Mouse (Mus musculus) layer of hippocampus, postnatal 14 days (tissue): ENCODE data around the gene Pfkfb2. TPM values are rescaled to one million over a fixed set of nuclear protein-coding genes. Genes with fewer than 3 reads are reported as not detected.

Experiments
- DNase-seq, 2 experiments: peaks; one replicate each; pipeline ENCODE4 v3.0.0; 2021 to 2022; ENCODE audit warnings: low spot score in 2 of 2, mixed read lengths in 1 of 2
- total RNA-seq, 2 experiments: library from RNA; stranded (reverse); gene quantifications; 2 replicates each; pipeline ENCODE4 v1.2.3; 2021

Pfkfb2 gene
- total RNA-seq, 2 experiments from 2014 or later, result 44.0 to 55.8 TPM

DNA sequence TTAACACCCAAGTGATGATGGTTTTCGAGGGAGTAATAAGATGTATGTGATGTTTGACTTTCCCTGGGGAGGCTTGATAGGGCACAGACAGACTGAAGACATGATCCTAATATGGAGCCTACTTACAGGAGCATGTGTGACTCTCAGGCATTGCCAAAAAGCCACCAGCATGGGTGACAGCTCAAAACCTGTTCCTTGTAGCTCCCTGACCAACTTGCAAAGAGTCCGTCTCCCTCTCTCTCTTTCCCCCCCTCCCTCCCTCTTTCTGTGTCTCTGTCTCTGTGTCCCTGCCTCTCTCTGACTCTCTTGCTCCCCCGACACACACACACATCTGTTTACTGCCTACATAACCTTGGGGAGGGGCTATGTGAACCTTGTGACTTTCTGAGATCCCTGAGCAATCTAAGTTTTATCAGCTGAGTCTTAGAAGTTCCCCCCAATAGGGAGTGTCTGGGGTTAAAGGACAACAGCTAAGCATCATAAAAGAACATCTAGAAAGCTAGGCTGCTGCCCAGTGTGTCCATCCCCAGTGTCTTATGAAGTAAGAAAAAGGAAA, 9.6 kb upstream of the Pfkfb2 start:
- no peak for DNase-seq

- DNase-seq, result no peak
Observed at GRCm38 (mm10) chr1:130737916-130738315, 8.9 kb upstream of the Pfkfb2 start.

- no peak for DNase-seq
Observed at GRCm38 (mm10) chr1:130737411-130737881, 8.4 kb upstream of the Pfkfb2 start.

DNA sequence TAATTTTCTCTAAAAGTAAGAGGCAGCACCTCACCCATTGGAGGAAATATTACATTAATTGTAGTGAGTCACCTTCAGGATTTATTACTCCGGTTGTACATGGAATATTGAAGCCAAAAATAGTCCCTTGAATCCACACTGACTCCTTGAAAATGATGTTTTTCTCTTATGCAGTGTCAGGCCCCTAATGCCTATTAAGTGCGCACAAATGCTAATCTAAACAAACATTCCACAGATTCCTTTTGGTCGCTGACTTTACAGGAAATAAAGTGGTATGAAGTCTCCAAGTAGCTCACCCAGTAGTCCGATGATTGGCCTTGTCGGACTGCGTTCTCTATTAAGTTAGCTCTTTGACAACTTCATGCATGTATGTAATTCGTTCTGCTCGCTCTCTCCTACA, 5.8 kb upstream of the Pfkfb2 start:
- DNase-seq, result no peak

- DNase-seq, result no peak
Observed at GRCm38 (mm10) chr1:130734452-130734851, 5.4 kb upstream of the Pfkfb2 start.

GRCm38 (mm10) chr1:130733671-130734070, 4.6 kb upstream of the Pfkfb2 start:
- no peak for DNase-seq

GRCm38 (mm10) chr1:130732706-130733658, 3.9 kb upstream of the Pfkfb2 start:
- DNase-seq, result no peak

- no peak for DNase-seq
Observed at GRCm38 (mm10) chr1:130731741-130732337, 2.8 kb upstream of the Pfkfb2 start, which contains the start of gene AA986860. Gene AA986860 (plus strand): TSS chr1:130731976.

- peak in 1 of 2 experiments; percentile 40 for DNase-seq
Observed at GRCm38 (mm10) chr1:130728708-130729107, 345 bp downstream of the Pfkfb2 start.

GRCm38 (mm10) chr1:130728070-130728469, 983 bp downstream of the Pfkfb2 start:
- no peak for DNase-seq

- no peak for DNase-seq
Observed at GRCm38 (mm10) chr1:130726396-130726795, 2.7 kb downstream of the Pfkfb2 start.

DNA sequence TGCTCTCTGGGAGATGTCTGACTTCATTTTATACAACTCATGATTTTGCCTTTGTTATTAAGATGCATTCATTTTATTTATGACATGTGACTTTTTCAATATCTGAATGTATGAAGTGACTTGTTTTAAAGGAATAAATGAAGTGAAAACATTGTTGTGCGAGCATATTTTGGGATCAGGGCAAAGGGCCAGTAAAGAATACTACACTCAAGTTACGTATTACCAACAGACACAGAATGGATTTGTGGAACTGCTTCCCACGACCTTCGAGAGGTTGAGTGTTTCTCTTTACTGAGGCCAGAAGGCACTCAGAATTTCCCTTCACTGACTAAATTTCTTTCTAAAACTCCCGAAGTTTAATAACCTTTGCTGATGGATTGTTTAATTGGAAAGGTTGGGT, 4.8 kb downstream of the Pfkfb2 start:
- DNase-seq, result no peak

DNA sequence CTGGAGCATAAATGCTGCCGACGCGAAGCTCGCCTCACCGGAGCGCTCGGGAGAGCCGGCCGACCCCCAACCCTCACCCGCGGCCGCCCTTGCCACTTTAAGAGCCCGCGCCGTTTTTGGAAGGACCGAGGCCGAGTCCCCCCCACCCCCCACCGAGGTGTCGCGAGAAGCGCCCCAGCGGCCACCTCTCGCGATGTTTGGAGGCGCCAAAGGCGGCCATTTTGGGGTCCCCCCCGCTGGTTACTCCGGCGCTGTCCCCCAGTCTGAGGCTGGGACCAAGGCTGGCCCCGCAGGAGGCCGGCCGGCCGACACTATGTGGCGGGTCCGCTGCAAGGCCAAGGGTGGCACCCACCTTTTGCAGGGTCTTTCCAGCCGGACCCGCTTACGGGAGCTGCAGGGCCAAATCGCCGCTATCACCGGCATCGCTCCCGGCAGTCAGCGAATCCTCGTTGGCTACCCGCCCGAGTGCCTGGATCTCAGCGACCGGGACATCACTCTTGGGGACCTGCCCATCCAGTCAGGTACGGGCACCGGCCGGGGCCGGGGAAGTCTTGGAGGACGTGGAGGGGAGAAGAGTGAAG, 11.7 kb downstream of the Pfkfb2 start, which contains the start of gene Yod1:
Gene Yod1, plus strand, starts transcription at position 37 of the 581 bp plus-strand sequence.
- DNase-seq, result peak; percentile 90 to 91

- DNase-seq, result peak; percentile 44 to 47
Observed at GRCm38 (mm10) chr1:130716513-130717290, 12.4 kb downstream of the Pfkfb2 start.

DNA sequence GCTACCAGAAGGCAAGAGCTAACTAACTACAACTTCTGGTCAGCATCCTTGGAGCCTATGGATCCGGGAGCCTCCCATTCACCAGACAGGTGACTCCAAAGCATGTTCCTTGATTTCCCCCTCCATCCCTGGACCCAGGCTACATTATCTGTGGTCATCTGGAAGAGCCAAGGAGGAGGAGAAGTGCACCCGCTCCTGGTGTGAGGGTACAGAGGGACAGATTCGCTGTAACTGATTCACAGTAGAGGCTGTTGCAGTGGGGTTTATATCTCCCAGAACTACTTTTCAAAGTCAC, 12.9 kb downstream of the Pfkfb2 start:
- DNase-seq, result no peak

DNA sequence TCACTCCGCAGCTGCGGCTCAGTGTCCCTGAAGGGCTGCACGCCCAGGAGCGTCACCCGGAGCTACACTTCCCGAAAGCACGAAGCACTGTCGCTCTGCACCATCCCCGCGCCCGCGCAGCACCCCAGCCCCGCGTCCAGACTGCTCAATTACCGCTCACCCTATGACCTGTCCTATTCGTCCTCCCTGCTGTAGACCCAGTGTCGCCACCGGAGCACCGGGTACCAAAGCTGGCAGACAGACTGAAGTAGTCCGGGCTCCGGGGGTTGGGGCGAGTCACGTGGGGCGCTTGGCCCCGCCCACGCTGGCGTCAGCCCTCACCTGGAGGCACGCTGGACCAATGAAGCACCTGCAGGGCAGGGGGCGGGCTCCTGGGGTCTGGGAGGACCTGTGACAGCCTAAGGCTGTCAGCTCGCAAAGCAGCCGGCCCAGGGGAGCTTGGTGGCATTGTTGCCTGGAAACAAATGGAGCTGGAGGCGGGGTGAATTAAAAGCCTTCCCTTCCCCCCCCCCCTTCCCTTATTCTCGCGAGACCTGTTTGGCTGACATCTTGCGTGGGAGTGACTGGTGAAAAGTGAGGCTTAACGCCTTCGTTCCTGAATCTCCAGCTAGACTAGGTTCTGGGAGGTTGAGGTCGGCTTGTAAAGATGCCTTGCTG, 13.4 kb downstream of the Pfkfb2 start, which contains the start of gene Gm29427:
Gene Gm29427, minus strand, starts transcription at position 239 of the 657 bp plus-strand sequence.
- DNase-seq, result peak; percentile 94 to 98

- no peak for DNase-seq
Observed at GRCm38 (mm10) chr1:130714046-130714445, 15.0 kb downstream of the Pfkfb2 start.

GRCm38 (mm10) chr1:130710283-130711080, 18.6 kb downstream of the Pfkfb2 start:
- no peak for DNase-seq

DNA sequence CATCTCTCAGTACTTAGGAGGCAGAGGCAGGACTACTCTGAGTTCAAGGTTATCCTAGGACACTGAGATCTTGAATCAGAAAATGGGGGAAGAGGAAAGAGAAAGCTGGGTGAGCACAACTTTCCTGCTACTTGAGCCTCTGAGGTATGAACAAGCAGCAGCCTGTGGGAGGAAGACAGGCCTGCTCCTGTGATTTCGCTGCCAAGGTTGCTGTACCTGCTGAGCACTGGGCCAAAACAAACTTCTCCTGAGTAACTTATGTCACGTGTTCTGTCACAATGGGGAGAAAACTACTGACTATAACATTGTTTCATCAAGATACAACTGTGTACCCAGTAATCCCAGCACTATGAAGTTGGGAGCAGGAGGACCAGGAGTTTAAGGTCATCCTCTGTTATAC, 25.4 kb downstream of the Pfkfb2 start:
- no peak for DNase-seq
